Mouse (Mus musculus): Measurements from ENCODE around the gene Prr18.

Prr18 gene

DNA sequence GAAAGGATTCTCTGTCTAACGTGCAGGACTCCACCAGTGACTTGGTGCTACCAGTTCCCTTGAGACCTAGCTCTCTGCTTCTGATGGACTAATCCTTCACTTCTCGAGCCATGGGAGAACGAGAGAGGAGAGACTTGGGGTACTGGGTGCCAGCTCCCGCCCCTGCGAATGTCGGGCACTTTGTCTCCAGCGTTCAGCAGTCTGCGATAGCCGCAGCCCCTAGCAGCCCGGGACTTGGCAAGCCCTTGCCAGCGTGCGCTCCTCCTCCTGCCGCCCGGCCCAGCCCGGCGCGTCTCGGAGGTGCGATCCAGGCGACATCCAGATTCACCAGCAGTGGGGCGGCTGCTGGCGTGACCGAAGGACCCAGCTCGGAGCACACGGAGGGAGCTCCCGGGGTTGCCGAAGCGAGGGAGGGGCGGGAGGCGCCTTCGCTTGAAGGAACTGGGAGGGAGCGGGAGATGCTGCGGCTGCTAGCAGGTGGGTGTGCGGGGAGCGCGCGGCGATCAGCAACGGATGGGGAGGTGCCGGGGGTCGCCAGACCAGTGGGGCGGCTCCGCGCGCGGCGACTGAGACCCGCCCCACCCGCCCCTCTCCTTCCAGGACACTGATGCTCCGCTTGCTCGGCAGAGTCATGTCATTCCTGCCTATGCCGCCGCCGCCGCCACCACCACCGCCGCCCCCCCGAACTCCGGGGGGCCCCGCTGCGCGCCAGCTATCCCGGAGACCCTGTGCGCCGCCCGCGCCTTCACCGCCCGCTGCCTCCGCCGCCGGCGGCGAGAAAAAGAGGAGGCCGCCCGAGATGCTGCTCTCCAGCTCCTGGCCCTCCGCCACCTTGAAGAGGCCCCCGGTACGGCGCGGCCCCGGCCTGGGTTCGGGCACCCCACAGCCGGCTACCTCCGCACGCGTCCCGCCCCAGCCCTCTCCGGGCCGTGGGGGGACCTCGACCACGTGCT, 3.4 kb downstream of the Prr18 start:
- DNase-seq (ENCODE audit: low read depth, low spot score), result peak; percentile 38

DNA sequence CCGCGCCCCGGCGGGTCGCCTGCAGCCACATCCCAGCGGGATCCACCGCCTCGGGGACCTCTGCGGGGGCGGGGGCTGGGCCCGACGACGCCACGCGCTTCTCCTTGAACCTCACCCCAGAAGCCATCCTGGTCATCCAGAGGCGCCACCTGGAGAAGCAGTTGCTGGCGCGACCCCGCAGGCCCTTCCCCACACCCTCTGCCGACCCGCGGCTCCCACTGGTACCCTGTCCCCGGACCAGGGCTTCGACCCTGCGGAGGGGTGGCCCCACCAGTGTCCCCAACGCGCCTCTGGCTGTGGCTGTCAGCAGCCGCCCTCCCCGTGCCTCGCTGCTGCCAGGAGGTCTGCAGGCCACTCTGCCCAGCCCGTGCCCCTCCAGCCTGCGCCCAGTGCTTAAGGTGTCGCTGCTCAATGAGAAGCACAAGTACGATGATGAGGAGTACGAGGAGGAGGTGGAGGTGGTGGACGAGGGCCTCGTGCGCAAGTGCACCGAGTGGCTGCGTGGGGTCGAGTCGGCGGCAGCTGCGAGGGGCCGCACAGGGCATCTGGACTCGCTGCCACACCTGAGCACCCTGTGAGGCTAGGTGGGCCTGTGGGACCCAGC, 4.2 kb downstream of the Prr18 start:
- no peak for DNase-seq (ENCODE audit: low read depth, low spot score)

DNA sequence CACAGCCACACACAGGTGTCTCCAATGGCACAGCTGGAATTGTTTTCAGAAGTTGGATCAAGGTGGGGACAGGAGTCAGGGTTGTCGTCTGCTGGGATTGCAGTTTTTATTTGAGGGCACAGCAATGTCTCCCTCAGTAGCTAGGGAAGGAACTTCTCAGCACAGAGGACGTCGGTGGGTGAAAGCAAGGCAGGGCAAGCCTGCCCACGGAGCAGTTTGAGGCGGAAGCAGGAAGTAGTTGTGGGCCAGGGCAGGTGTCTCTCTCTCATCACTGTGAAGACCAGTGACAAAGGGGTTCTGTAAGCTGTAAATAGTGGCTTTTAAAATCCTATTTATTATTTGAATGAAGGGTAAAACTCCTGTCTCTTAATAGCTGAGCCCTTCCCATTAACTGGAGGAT, 5.4 kb downstream of the Prr18 start:
- no peak for DNase-seq (ENCODE audit: low read depth, low spot score)

DNA sequence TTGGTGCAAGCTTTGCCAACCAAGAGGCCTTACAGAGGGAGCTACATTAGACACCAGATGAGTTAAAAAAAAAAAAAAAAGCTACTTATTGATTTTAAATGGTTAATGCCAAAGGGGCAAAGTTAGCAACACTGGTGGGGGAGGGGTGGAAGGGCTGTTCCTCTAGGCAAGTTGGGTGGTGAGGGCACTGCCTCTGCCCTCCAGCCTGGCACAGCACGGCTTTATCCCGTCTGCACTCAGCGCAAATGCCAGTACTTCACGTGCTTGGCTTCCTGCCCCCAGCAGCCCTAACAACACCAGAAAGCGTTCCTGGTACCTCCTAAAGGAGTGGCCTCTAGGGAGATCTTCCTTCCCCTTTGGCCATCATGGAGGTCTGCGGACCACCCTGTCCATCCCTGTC, 6.2 kb downstream of the Prr18 start:
- no peak for DNase-seq (ENCODE audit: low read depth, low spot score)

DNA sequence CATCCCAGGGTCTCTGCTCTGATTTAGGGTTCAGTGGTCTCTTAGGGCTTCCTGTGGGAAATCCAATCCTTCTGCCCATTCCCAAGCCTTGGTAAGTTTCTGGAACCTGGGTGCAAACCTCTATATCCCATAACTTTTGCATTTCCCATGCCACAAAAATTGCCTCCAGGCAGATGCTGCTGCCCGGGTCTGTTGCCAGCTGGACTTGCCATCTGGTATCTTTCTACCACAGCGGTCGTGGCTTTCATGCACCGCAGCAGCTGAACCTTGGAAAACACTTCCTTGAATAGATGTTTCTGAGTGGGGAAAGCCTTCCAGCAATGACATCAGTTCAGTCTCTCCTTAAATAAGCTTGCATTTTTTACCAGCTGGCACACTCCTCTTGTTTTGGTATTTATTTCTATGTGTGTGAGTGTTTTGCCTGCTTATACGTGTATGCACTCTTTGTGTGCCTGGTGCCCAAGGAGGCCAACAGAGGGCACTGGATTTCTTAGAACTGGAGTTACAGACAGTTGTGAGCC, 10.6 kb downstream of the Prr18 start:
- no peak for DNase-seq (ENCODE audit: low read depth, low spot score)

DNA sequence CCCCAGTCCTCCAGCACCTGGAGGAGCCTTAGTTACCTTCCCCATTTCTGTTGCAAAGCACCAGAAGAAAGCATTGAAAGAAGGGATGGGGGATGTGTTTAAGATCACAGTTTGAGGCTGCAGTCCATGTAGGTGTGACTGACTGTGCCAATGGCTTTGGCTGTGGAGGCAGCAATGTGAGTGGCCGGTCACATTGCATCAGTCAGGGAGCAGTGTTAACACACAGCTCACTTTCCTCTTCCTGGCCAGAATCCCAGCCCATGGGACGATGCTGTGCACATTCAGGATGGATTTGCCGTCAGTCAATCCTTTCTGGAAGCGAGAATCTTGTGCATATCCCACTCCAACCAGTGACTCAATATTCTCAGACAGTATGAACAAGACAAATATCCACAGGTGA, 11.7 kb downstream of the Prr18 start:
- no peak for DNase-seq (ENCODE audit: low read depth, low spot score)

DNA sequence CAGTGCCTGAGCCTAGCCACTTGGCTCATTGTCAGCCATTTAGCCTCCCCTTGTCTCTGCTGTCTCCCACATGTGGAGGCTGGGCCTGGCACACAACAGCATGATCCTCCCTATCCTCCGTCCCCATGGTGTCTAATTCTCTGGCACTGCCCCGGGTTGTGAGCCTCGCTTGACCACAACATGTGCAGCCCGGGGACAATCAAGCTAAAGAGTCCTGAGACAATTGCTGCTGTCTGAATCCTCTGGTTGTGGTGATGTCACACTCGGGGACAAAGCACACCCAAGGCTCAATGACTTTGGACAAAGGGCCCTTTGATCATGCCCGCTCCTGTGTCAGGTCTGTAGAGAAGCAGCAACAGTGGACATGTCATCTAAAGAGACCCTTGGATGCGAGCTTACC, 13.8 kb downstream of the Prr18 start:
- DNase-seq (ENCODE audit: low read depth, low spot score), result no peak

DNA sequence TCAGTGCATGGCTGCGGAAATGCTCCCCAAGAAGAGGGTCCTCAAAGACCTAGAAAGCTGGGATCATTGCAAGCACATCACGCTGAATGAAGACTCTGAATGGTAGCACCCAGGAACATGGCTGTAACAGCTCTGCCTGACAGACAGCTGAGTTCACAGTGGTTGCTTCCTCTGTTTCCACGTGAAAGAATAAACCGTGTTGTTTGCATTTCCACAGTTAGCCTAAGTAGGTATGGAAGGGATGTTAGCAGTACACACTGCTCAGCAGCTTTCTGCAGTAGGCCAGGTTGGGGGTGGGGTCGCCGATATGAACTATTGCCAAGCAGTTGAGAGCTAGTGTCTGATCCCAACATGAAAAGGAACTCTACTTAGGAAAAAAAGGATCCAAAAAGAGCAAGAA, 18.4 kb downstream of the Prr18 start, which contains the start of gene T2:
Gene T2 (plus strand): TSS at position 301 of the 400 bp plus-strand sequence.
- DNase-seq (ENCODE audit: low read depth, low spot score), result no peak

DNA sequence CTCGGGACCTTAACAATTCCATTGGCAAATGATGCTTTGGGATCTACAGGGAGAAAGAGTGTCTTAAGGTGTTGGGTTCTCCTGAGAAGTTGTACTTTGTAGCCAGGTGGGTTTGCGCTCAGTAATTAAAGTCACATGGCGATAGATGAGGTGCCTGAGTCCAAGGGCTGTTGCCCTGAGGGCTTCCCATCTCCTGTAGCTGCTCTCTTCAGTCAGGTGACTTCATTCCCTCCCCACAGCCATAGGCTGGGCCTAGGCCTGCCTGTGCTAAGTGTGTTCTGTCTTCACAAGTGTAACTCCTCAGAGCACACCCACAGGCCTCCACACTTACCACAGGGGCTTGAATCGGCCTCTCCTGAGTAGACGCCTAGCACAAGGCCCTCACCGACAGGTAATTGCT, 20.2 kb downstream of the Prr18 start:
- no peak for DNase-seq (ENCODE audit: low read depth, low spot score)

DNA sequence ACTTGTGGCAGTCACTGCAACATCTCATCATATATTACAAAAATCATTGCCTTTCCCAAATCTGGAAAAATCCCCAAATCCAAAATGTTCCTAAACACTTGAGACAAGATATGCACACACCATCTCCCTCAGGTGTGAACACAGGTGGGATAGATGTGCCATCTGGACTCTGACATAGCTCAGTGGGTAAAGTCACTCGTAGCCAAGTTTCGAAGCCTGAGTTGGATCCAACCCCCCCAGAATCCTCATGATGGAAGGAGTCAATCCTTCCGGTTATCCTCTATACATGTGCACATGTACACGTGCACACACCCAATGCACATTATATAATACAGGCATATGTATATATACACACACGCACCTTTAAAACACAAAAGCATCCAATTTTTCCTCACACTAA, 23.6 kb downstream of the Prr18 start:
- DNase-seq (ENCODE audit: low read depth, low spot score), result no peak

DNA sequence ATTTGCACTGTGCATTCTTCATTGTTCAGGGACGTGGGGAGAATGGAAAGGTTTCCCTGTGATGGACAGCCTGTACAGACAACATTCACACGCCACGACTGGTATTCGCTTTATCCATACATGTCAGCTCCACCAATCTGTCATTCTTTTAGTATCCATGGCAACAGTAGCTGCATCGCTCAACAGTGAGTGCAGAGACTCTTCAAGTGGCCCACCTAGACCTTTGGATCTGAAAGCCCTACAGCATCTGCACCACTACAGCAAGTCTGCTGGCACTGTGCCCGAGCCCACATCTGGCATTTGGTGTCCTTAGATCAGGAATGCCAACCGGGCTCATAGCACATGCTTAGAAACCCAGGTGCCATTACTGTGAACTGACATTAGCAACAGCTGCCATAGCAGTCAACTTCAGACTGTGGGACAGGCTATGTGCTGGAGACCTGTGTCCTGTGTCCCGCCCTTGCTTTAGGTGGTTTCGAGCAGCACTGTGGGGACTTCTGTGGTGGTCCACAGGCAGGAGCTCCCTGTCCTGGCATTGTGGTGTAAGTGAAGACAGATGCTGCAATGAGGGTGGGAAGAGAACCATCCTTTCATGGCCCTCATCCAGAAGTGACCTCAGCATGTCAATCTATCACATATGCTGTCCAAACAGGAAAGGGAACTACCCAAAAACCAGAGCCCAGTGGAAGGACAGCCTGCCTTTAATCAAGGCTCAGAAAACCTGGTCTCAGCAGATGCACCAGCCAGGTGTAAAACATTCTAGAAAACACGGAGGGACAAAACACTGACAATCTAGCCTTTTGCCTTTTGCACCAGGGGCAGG, 24.2 kb downstream of the Prr18 start:
- DNase-seq (ENCODE audit: low read depth, low spot score), result no peak

DNA sequence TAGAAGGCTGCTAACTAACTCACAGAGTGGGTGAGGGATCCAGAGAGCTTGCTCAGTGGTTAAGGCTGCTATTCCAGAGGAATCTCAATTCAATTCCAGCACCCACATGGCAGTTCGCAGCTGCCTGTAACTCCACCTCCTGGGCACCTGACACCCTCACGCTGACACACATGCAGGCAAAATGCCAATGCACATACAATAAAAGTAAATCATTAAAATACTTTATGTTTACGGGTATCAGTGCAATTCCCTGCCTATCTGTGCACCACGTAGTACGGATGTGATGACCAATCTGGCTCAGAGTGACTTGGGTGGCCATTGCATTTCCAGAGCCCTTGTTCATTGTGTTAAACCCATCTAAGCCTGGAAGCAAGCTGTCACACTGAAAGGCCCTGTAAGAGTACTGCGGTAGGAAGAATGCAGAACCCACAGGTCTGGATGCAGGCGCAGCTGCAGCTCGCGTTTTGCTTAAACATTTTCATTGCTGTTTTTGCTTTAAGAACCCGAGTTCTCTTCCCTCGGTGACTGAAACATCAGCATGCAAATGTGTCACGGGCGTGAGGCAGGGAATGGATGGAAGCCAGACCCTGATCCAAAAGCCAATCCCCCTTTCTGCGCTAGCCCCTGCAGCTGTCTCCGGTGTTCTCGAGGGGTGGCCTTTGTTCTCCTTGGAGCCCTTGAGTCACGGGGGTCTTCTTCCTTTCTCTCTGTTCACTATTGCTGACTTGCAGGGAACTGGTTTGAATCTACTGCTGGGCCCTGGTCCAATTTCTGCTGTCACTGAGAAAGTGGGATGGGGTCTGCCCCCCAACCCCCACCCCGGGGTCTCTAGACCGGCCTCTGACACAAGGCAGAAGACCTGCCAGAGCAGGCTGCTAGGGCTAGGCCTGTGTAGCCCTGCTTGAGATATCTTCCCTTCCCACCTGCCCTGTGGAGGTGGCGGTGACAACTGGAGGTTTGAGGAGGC, 30.5 kb downstream of the Prr18 start:
- DNase-seq (ENCODE audit: low read depth, low spot score), result no peak

DNA sequence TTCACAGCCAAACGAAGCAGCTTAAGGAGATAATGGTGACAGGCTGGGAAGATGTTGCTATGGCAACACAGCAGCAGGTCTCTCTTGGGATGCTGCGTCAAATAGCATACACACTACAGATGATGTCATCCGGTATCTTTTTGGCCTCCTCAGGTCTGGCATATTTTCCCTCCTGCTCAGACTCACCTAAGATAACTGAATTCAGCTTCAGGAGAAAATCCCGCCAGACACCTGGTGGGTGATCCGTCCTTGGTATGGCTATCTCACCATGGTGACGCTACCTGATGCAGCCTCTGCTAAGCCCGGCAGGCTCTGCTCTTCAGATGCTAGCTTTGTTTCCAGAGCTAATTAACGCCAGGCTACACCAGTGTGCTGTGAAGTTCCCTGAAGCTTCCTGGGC, 31.3 kb downstream of the Prr18 start:
- no peak for DNase-seq (ENCODE audit: low read depth, low spot score)

DNA sequence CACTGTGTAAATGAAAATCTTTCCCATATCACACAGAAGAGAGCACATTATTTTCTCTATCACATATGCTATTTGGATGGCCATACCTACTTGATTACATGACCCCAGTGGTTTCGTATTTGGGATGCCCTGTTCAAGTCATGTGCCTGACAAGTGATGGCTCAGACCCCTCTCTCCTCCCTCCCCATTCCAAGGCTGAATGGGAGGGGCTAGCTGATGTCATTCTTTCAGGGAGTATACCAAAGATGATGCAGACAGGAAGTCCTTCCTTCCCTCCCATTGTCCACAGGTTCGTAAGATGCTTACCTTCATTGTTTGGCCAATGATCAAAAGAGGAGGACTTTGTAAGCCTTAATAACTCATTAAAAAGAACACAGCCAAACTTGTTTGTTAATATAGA, 31.9 kb downstream of the Prr18 start:
- no peak for DNase-seq (ENCODE audit: low read depth, low spot score)

DNA sequence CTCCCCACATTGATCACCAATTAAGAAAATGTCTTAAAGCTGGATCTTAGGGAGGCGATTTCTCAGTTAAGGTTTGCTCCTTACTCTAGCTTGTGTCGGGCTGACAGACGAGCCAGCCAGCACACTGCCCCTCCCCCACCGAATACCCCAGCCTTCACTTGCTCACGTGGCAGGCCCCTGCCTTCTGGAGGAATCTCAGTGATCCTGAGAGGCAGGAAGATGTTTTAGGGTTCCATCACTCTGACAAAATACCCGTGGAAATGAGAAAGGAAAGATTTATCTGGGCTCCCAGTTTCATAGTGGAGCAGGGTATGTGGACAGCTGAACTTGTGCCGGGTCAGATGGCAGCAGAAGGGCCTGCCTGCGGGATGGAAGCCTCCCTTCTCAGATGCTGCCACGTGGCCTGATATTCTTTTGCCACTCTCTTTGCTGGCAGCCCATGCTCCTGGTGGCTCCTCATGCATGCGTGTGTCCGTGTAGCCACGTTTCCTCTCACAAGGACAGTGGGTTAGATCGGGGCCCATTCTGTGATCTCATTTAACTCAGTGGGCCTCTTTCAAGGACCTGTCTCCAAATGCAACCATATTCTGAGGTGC, 33.5 kb downstream of the Prr18 start:
- no peak for DNase-seq (ENCODE audit: low read depth, low spot score)

DNA sequence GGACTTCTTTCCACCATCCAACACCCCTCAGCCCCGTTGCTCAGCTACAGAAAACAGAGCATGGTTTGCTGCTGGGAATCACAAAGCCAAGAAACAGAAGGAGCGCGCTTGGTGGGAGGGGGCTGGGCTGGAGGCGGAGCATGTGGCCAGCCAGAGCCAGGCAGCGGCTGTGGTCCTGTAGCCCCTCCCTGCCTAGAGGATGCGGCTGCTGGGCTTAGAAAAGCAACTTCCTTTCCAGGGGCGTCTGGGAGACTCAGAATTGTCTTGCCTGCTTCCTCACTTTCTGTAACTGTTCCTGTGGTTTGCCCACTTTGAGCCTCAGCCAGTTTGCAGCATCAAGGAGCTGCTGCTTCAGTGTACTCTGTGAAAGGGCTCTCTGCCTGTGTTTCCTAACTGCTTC, 34.6 kb downstream of the Prr18 start:
- DNase-seq (ENCODE audit: low read depth, low spot score), result no peak

DNA sequence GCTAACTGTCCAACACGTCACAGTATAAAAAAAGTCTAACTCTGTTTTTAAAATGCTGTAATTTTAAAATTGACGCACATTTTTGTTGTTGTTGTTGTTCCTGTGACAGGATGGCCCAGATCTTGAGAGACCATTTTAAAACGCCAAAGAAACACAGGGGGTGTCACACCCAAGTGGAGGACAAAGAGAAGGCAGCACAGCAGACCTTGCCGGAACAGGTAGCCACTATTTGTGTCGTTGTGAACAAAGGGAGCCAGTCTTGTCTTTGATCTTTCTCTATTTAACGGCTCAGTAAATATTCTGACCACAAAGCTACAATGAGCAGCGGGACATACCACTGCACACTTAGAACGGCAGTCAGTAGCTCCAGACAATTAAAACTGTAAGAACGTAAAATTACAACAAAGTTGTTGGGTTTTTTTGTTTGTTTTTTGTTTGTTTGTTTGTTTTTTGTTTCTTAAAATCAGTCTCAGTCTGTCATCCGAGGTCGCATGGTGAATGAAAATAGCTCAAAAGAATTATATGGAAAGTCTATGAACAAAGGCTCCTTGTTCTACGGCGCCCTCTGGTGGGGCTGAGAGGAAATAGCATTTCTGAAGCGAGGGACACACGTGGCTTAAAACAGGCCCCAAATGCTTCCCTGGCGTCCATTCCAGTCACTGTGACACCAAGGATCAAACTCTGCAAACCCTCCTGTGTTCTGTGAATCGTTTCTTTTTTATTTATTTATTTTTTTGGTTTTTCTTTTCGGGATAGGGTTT, 35.2 kb downstream of the Prr18 start:
- no peak for DNase-seq (ENCODE audit: low read depth, low spot score)

DNA sequence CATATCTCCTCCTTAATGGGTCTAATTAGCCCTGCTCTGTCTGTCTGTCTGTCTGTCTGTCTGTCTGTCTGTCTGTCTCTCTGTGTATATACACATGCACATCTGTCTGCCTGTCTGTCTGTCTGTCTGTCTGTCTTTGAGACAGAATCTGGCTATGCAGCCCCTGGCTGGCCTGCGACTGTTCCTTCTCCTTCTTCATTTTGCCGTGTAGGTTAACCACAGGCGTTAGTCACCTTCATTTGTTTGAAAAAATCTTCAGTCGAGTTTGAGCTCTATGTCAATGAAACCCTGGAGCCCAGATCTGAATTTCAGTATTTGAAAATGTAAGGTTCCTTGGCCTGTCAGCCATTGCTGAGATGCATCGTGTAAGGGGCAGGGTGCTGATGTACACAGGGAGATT, 40.0 kb downstream of the Prr18 start:
- no peak for DNase-seq (ENCODE audit: low read depth, low spot score)

DNA sequence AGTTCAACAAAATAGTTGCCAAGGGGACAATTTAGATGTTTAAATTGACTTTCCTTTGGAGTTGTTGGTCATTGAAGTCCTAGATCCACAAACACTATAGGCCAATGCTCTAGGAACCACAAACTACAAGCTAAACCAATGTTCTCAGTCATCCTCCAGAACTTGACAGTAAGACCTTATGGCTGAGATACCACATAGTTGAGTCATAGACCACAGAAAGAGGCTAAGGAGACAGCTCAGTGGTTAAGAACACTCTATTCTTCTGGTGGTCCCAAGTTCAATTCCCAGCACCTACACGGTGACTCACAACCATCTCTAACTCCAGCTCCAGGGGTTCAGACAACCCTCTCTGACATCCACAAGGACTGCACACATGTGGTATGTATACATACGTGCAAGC, 48.2 kb downstream of the Prr18 start:
- no peak for DNase-seq (ENCODE audit: low read depth, low spot score)

DNA sequence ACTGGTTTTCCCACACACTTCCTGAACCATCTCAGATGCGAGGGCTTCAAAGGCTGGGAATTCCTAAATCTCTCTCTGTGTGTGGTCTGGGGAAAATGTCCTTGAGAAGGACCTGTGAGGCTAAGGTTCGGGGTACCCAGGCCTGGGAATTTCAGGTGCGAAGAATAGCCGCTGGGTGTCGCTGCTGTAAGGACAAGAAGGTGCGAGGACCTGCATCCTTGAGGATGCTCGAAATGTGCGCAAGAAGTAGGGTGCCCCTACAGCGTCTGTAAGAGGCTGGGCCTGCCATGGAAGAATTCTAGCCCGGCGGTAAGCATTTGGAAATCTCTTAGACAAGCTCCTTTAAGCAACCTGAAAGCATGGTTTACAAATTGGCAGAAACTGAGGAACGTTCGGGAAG, 51.2 kb downstream of the Prr18 start:
- no peak for DNase-seq (ENCODE audit: low read depth, low spot score)

Data from WW6 (cell line).